Mouse (Mus musculus): ENCODE measurements around the gene Ifnlr1.
"Not testable (repeated sequence)": the region's sequence is repeated elsewhere in the genome, so short reads cannot be mapped to it uniquely, and the experiment has no call there.

The Ifnlr1 gene

GRCm38 (mm10) chr4:135685906-135686567, at the start of gene Ifnlr1:
Gene Ifnlr1 (plus strand): TSS chr4:135686287.
- in situ Hi-C loops (cut with MboI) = no loop called here

- in situ Hi-C loops (cut with MboI) = not testable (repeated sequence)
These were observed 44.6 kb upstream of the Ifnlr1 start for GRCm38 (mm10) chr4:135641302-135642079.

- in situ Hi-C loops (cut with MboI) = no loop called here
These were observed 41.0 kb upstream of the Ifnlr1 start for GRCm38 (mm10) chr4:135645022-135645637.

DNA sequence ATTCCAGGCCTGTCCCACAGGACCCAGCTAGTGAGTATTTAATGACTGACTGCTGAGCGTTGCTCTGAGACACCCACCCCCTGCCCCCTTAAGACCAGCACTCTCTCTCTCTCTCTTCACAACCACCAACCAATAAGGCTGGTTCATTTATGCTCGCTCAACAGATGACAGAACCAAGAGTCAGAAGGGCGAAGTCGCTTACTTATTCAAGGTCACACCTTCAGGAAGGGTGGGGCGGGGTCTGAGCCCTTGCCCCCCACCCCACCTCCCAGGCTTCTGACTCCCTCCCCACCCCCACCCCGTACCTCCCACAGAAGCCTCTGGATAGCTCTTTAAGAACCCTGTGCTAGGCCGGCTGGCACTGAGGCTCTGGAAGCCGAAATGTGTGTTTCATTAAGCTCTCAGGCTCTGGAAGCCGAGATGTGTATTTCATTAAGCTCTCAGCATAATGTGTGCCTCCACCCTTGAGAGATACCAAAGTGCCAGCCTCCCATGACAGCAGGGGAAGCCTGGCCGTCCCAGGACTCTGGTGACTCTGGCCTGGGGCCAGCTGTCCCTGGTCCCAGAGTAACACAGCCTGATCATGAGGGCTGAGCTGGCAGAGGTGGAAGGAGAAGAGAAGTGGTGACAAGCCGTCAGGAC, 33.0 kb upstream of the Ifnlr1 start:
- in situ Hi-C loops (cut with MboI) = no loop called here

DNA sequence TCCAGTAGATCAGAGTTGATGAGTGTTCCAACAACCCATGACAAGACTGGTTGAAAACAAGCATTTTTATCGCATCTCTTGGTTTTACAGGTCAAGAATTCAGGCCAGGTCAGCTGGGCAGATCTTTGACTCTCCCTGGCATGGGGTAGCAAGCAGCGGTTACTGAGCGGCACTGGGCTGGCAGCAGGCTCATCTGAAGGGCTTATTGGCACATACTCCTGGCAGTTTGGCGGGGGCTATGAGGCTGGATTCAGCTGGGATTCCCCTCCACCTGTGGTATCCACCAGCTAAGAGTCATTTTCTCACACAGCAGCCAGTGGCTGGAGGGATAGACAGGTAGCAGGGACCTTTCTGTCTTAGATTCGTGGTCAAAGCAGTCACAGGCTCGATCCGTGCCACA, 32.1 kb upstream of the Ifnlr1 start:
- in situ Hi-C loops (cut with MboI) = no loop called here

DNA sequence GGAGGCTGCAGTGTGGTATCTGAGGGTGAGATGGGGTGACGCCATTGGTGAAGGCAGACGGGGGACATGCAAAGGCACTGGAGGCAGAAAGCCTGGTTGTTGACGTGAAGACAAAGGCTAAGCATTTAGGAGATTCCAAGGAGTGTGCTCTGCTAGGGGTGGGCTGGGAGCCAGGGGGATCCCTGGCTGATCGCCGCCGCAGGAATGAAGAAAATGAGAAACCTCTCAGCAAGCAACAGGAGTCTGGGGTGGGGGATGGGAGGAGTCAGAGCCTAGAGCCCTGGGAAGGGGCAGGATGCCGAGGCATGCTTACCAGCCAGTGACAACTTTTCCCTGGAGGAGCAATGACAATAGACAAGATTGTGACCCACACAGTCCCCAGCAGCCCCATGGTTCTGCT, 30.6 kb upstream of the Ifnlr1 start:
- in situ Hi-C loops (cut with MboI) = no loop called here

- in situ Hi-C loops (cut with MboI) = no loop called here
These were observed 29.9 kb upstream of the Ifnlr1 start for GRCm38 (mm10) chr4:135656094-135656589.

- in situ Hi-C loops (cut with MboI) = no loop called here
These were observed 27.6 kb upstream of the Ifnlr1 start for GRCm38 (mm10) chr4:135658484-135658883.

DNA sequence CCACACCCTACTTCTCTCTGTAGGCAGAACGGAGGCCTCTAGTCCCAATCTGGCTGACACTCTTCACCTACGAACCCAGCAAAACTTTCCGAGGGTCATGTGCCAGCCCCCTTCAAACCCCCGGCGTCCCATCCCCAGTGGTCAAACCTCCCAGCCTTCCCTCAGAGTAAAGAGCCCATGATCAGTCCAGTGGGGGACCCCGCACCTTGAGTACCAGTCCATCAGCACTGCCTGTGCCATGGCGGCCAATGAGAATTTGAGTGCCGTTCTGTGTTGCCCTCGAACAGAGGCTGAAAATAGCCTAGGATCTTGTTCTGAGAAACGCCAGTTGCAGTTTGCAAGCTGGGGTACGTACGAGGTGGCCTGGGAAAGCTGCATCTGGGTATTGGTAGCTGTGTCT, 27.2 kb upstream of the Ifnlr1 start:
- in situ Hi-C loops (cut with MboI) = no loop called here

GRCm38 (mm10) chr4:135661082-135661809, 24.8 kb upstream of the Ifnlr1 start:
- in situ Hi-C loops (cut with MboI) = no loop called here

DNA sequence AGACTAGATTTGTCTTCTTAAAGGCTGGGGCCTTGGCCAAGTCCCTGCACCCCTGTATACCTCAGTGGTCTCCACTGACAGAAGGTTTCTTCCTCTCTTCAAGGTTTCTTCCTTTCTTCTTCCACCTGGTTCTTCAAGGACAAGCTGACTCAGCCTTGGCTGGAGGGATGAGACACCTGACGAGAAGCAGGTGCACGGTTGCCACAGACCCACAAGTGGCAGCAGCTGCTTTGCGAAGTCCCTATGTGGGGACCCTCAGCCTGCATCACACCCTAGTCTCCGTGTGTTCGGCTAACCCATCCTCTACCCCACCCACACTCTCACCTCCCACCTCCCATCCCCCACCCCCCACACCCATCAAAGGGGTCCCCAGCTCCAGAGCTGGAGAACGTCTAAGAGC, 24.1 kb upstream of the Ifnlr1 start:
- in situ Hi-C loops (cut with MboI) = no loop called here

DNA sequence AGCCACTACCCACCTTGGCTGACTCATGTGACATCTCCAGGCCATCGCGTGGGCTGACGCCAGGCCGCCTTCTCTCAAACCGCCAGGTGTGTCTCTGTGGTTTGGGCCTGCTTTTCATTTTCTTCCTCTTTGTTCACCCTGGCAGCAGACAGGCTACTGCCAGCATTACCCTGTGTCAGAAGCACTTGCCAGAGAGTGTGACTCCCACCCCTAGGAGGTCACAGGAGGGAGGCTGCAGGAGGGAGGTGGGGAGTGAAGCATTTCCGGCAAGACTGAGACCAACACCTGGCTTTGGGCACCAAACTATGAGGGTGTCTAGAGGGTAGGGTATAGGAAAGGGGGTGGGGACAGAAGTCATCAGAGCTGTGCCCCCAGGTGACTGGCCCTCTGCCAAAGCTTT, 21.4 kb upstream of the Ifnlr1 start:
- in situ Hi-C loops (cut with MboI) = loop anchor here (5.0 kb wide), 1 partner anchor 142 kb away; no protein-coding TSS in a partner anchor

- in situ Hi-C loops (cut with MboI) = loop anchor here (5.0 kb wide), 1 partner anchor 144 kb away; no protein-coding TSS in a partner anchor
These were observed 19.7 kb upstream of the Ifnlr1 start for GRCm38 (mm10) chr4:135666192-135666975.

- in situ Hi-C loops (cut with MboI) = loop anchor here (5.0 kb wide), 1 partner anchor 145 kb away; no protein-coding TSS in a partner anchor
These were observed 18.7 kb upstream of the Ifnlr1 start for GRCm38 (mm10) chr4:135667266-135667844.

DNA sequence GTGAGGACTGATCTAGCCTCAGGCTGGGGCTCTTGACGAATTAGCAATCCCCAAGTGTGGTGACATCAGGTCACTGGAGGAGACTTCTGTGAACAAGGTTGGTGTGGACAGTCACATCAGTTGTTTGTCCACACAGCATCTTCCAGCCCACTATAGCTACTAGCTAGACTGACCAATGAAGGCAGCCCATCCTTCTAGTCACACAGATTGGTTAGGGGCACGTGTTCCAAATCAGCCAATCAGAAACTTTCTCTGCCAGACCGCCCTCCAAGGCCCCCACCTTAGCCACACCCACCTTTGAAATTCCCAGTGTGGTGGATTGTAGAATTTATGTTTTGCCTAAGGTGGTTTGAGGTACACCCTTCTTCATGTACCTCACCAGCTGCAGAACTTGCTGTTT, 12.6 kb upstream of the Ifnlr1 start:
- in situ Hi-C loops (cut with MboI) = no loop called here

DNA sequence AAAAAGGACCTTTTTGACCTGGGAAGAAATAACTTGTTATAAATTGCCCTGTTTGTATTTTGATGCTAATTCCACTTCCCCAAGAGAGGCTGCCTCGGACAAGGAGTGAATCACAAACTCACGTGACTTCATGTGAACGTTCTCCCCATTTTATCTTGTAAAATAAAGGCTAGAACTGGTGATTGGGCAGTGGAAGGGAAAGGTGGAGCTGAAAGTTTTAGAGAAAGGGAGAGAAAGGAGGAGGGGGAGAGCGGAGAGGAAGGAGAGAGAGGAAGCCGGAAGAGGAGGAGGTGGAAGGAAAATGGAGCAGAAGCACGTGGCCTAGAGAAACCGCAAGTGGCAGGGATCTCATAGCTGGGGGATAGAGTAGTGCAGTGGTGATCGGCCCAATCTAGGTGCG, 11.1 kb upstream of the Ifnlr1 start:
- in situ Hi-C loops (cut with MboI) = no loop called here

- in situ Hi-C loops (cut with MboI) = no loop called here
These were observed 9.6 kb upstream of the Ifnlr1 start for GRCm38 (mm10) chr4:135676476-135676875.

GRCm38 (mm10) chr4:135679316-135679715, 6.8 kb upstream of the Ifnlr1 start:
- in situ Hi-C loops (cut with MboI) = no loop called here

DNA sequence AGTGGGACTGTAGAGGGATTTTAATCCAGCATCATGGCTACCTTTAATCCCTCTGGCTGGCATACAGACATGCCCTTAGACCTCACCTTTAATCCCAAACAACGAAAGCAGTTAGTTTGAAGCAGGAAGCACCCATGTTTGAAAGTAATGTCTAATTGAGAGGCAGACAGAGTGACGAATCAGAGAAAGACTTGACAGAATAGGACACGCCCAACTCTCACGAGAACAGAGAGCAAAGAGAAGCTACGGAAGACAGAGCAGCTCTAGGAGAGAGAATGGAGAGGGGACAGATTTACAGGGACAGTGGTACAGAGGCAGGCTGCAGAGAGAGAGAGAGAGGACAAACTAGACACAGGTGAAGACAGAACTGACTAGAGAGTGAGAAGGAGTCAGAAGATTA, 4.3 kb upstream of the Ifnlr1 start:
- in situ Hi-C loops (cut with MboI) = no loop called here

DNA sequence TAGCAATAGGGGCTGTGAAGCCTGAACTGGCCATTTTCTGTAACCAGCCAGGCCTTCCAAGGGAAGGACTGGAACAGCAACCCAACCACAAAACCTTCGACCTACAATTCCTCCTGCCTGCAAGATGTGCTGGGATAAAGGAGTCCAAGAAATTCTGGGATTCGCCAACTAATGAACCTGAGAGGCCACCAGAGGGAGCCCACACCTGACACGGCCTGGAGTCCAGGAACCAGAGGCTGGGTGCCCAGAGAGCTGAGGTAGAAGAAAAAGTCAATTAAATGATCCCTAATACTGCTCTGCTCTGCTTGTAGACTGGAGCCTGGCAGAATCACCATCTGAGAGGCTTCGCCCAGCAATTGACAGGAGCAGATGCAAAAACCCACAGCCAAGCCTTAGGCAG, 2.5 kb upstream of the Ifnlr1 start:
- in situ Hi-C loops (cut with MboI) = no loop called here
